Mouse (Mus musculus) right cerebral cortex, postnatal 14 days (tissue): ENCODE results near the gene Gpc3.
"Not testable (repeated sequence)": the region's sequence is repeated elsewhere in the genome, so short reads cannot be mapped to it uniquely, and the experiment has no call there.

Experiments used
- DNase-seq: peaks from one replicate; pipeline ENCODE4 v3.0.0; 2022

Gpc3 gene

GRCm38 (mm10) chrX:52375129-52375528 is 238.6 kb downstream of the Gpc3 start:
- no peak for DNase-seq

- no peak for DNase-seq
These were observed 239.5 kb downstream of the Gpc3 start for GRCm38 (mm10) chrX:52374209-52374608.

- DNase-seq: no peak
These were observed 241.3 kb downstream of the Gpc3 start for GRCm38 (mm10) chrX:52372436-52372835.

- DNase-seq: no peak
These were observed 243.6 kb downstream of the Gpc3 start for GRCm38 (mm10) chrX:52369938-52370758.

GRCm38 (mm10) chrX:52369304-52369937 is 244.3 kb downstream of the Gpc3 start:
- no peak for DNase-seq

GRCm38 (mm10) chrX:52366826-52367225 is 246.9 kb downstream of the Gpc3 start:
- no peak for DNase-seq

- DNase-seq: no peak
These were observed 248.0 kb downstream of the Gpc3 start for GRCm38 (mm10) chrX:52365790-52366189.

- no peak for DNase-seq
These were observed 251.3 kb downstream of the Gpc3 start for GRCm38 (mm10) chrX:52362241-52363011.

- no peak for DNase-seq
These were observed 260.8 kb downstream of the Gpc3 start for GRCm38 (mm10) chrX:52352981-52353380.

- not testable (repeated sequence) for DNase-seq
These were observed 263.1 kb downstream of the Gpc3 start for GRCm38 (mm10) chrX:52350631-52351030.

- DNase-seq: no peak
These were observed 265.0 kb downstream of the Gpc3 start for GRCm38 (mm10) chrX:52348773-52349172.

GRCm38 (mm10) chrX:52344018-52344417 is 269.7 kb downstream of the Gpc3 start:
- DNase-seq: no peak

- no peak for DNase-seq
These were observed 273.5 kb downstream of the Gpc3 start for GRCm38 (mm10) chrX:52340251-52340650.

GRCm38 (mm10) chrX:52321791-52322190 is 292.0 kb downstream of the Gpc3 start:
- DNase-seq: no peak

- DNase-seq: no peak
These were observed 293.1 kb downstream of the Gpc3 start for GRCm38 (mm10) chrX:52320653-52321052.

GRCm38 (mm10) chrX:52310976-52311375 is 302.8 kb downstream of the Gpc3 start:
- DNase-seq: no peak

- DNase-seq: no peak
These were observed 308.5 kb downstream of the Gpc3 start for GRCm38 (mm10) chrX:52305226-52305625.

- DNase-seq: no peak
These were observed 325.0 kb downstream of the Gpc3 start for GRCm38 (mm10) chrX:52288792-52289191.

- no peak for DNase-seq
These were observed 325.8 kb downstream of the Gpc3 start for GRCm38 (mm10) chrX:52287944-52288343.

- no peak for DNase-seq
These were observed 331.7 kb downstream of the Gpc3 start for GRCm38 (mm10) chrX:52282070-52282469.

GRCm38 (mm10) chrX:52281103-52281900 is 332.4 kb downstream of the Gpc3 start:
- no peak for DNase-seq

- no peak for DNase-seq
These were observed 334.9 kb downstream of the Gpc3 start for GRCm38 (mm10) chrX:52278687-52279359.
